Mouse (Mus musculus) lung, adult 2 months (tissue): ENCODE measurements around the gene Lrrc28.

Experiments
- CTCF ChIP-seq: fragments of 200-500 bp; IDR thresholded peaks from 2 replicates; pipeline ENCODE4 v1.5.1; 2011; ENCODE audit warnings: mild to moderate bottlenecking, low read length, control low read depth; ENCODE audit not compliant: insufficient read depth
- POLR2A ChIP-seq: fragments of 200-500 bp; IDR thresholded peaks from 2 replicates; pipeline ENCODE4 v1.6.1; 2011; ENCODE audit warnings: low read depth, mild to moderate bottlenecking, control low read depth, low read length, borderline replicate concordance; ENCODE audit errors: extremely low read depth

GRCm38 (mm10) chr7:67483698-67484097 lies 161.4 kb downstream of the Lrrc28 start:
- TF ChIP-seq CTCF = no peak
- TF ChIP-seq POLR2A = no peak
